Mouse (Mus musculus): ENCODE data around the gene Ttll10. TPM values are rescaled to one million over a fixed set of nuclear protein-coding genes. Genes with fewer than 3 reads are reported as not detected.

Ttll10 gene
- total and polyA plus RNA-seq, 3 experiments: 0.11 TPM; not detected in 2

GRCm38 (mm10) chr4:156063861-156064509 lies 4.8 kb upstream of the Ttll10 start:
- Histone ChIP-seq H3K27me3 (ENCODE audit: control insufficient read depth in 1 of 2, insufficient read depth in 2 of 2, low read length in 2 of 2) (no peaks in the 10 kb centered on the region; a peak in 1 of 4 replicates), H3K4me1 (ENCODE audit: control insufficient read depth in 1 of 2, insufficient read depth in 2 of 2, low read length in 2 of 2) (peaks cover 0 to 14% of the 10 kb centered on the region in 2 experiments; a peak in 3 of 4 replicates), H3K4me3 (ENCODE audit: control insufficient read depth in 1 of 2, insufficient read depth in 1 of 2, low read depth in 2 of 2, low read length in 2 of 2) (no peak overlapping the region), H3K36me3 (ENCODE audit: control insufficient read depth in 1 of 2, insufficient read depth in 2 of 2, low read length in 2 of 2) (peaks cover 0 to 7% of the 10 kb centered on the region in 2 experiments; a peak in 2 of 4 replicates), H3K9me3 (replicated peaks; ENCODE audit: insufficient read depth, low read length) (no peaks in the 10 kb centered on the region), H3K27ac (ENCODE audit: control insufficient read depth, low read depth, low read length) (no peak overlapping the region), H3K79me2 (ENCODE audit: control insufficient read depth, insufficient read depth, low read length, poor library complexity) (no peaks in the 10 kb centered on the region), H3K9ac (ENCODE audit: control insufficient read depth, low read depth, low read length, poor library complexity, severe bottlenecking) (no peak overlapping the region)
- DNase-seq (ENCODE audit: low read depth, low spot score): no peak
- no peak for TF ChIP-seq HCFC1 (IDR thresholded peaks at IDR 0.05; ENCODE audit: low read depth, low read length)
- no peak for TF ChIP-seq POLR2A (IDR thresholded peaks at IDR 0.05; ENCODE audit: control insufficient read depth in 1 of 2, insufficient read depth in 1 of 2, low read depth in 1 of 2, low read length in 2 of 2, poor library complexity in 1 of 2)
- no peak for TF ChIP-seq NRF1 (IDR thresholded peaks at IDR 0.05; ENCODE audit: insufficient read depth, low read depth, low read length, poor library complexity, severe bottlenecking)
- no peak for TF ChIP-seq CTCF (IDR thresholded peaks at IDR 0.05 in 2 of 3, conservative IDR thresholded peaks at IDR 0.05 in 1 of 3; ENCODE audit: control insufficient read depth in 1 of 3, insufficient read depth in 1 of 3, low read depth in 2 of 3, low read length in 3 of 3, poor library complexity in 1 of 3, severe bottlenecking in 1 of 3)
- TF ChIP-seq POLR2AphosphoS2 (IDR thresholded peaks at IDR 0.05; ENCODE audit: low read length): no peak
- TF ChIP-seq ZKSCAN1 (IDR thresholded peaks at IDR 0.05; ENCODE audit: low read depth, low read length): no peak
- no peak for TF ChIP-seq MYC (IDR thresholded peaks at IDR 0.05; ENCODE audit: low read depth, low read length)
- TF ChIP-seq TBP (IDR thresholded peaks at IDR 0.05; ENCODE audit: low read depth, low read length): no peak
- TF ChIP-seq CHD2 (IDR thresholded peaks at IDR 0.05; ENCODE audit: low read length): no peak
- no peak for TF ChIP-seq KAT2A (conservative IDR thresholded peaks at IDR 0.05; ENCODE audit: low read depth, low read length)
- no peak for TF ChIP-seq JUND (IDR thresholded peaks at IDR 0.05; ENCODE audit: low read depth, low read length)
- TF ChIP-seq ELF1 (IDR thresholded peaks at IDR 0.05; ENCODE audit: low read depth, low read length): no peak
- TF ChIP-seq ZNF384 (IDR thresholded peaks at IDR 0.05; ENCODE audit: low read depth, low read length): no peak
- no peak for TF ChIP-seq GATA1 (IDR thresholded peaks at IDR 0.05; ENCODE audit: low read depth, low read length)
- TF ChIP-seq MXI1 (IDR thresholded peaks at IDR 0.05; ENCODE audit: low read depth, low read length): no peak
- TF ChIP-seq UBTF (IDR thresholded peaks at IDR 0.05; ENCODE audit: borderline replicate concordance, insufficient read depth, low read depth, low read length): no peak

DNA sequence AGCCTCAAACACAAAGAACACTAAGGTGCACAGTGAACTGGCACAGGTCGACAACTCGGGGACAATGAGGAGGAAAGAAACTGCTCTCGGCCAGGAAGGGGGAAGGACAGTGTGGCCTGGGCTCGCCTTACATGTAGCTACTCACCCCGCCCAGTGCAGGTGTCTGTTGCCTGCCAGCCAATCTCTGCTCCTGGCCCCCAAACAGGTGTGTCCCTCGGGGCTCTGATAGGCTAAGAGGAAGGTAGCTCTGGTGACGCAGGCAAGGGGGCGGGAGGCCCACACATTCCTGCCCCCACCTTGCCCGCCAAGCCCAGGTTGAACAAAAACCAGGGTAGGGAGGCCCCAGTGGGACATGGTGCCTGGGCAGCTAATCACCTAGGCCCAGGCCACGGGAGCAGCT lies 499 bp upstream of the Ttll10 start:
- Histone ChIP-seq H3K9ac (ENCODE audit: control insufficient read depth, low read depth, low read length, poor library complexity, severe bottlenecking) (no peak overlapping the region), H3K27ac (ENCODE audit: control insufficient read depth, low read depth, low read length) (no peak overlapping the region), H3K4me1 (ENCODE audit: control insufficient read depth in 1 of 2, insufficient read depth in 2 of 2, low read length in 2 of 2) (no peaks in the 10 kb centered on the region), H3K9me3 (replicated peaks; ENCODE audit: insufficient read depth, low read length) (no peaks in the 10 kb centered on the region), H3K4me3 (ENCODE audit: control insufficient read depth in 1 of 2, insufficient read depth in 1 of 2, low read depth in 2 of 2, low read length in 2 of 2) (no peak overlapping the region), H3K27me3 (ENCODE audit: control insufficient read depth in 1 of 2, insufficient read depth in 2 of 2, low read length in 2 of 2) (peaks cover 3 to 8% of the 10 kb centered on the region in 2 experiments; a peak in 3 of 4 replicates), H3K36me3 (ENCODE audit: control insufficient read depth in 1 of 2, insufficient read depth in 2 of 2, low read length in 2 of 2) (no peaks in the 10 kb centered on the region), H3K79me2 (ENCODE audit: control insufficient read depth, insufficient read depth, low read length, poor library complexity) (no peaks in the 10 kb centered on the region)
- TF ChIP-seq UBTF (IDR thresholded peaks at IDR 0.05; ENCODE audit: borderline replicate concordance, insufficient read depth, low read depth, low read length): no peak
- TF ChIP-seq MEF2A (IDR thresholded peaks at IDR 0.05; ENCODE audit: extremely low read depth, insufficient replicate concordance, low read depth, low read length, poor library complexity, severe bottlenecking): no peak
- no peak for TF ChIP-seq NRF1 (IDR thresholded peaks at IDR 0.05; ENCODE audit: insufficient read depth, low read depth, low read length, poor library complexity, severe bottlenecking)
- TF ChIP-seq MAFK (IDR thresholded peaks at IDR 0.05; ENCODE audit: borderline replicate concordance, low read depth, low read length): no peak
- no peak for TF ChIP-seq NELFE (IDR thresholded peaks at IDR 0.05; ENCODE audit: low read depth, low read length)
- TF ChIP-seq MYC (IDR thresholded peaks at IDR 0.05; ENCODE audit: low read depth, low read length): no peak
- TF ChIP-seq USF1 (IDR thresholded peaks at IDR 0.05; ENCODE audit: low read depth, low read length): no peak
- no peak for TF ChIP-seq POLR2AphosphoS5 (IDR thresholded peaks at IDR 0.05; ENCODE audit: borderline replicate concordance, low read depth, low read length)
- no peak for TF ChIP-seq ELF1 (IDR thresholded peaks at IDR 0.05; ENCODE audit: low read depth, low read length)
- no peak for TF ChIP-seq POLR2AphosphoS2 (IDR thresholded peaks at IDR 0.05; ENCODE audit: low read length)
- no peak for TF ChIP-seq POLR2A (IDR thresholded peaks at IDR 0.05; ENCODE audit: control insufficient read depth in 1 of 2, insufficient read depth in 1 of 2, low read depth in 1 of 2, low read length in 2 of 2, poor library complexity in 1 of 2)
- TF ChIP-seq JUND (IDR thresholded peaks at IDR 0.05; ENCODE audit: low read depth, low read length): no peak
- no peak for TF ChIP-seq CHD2 (IDR thresholded peaks at IDR 0.05; ENCODE audit: low read length)
- no peak for TF ChIP-seq GATA1 (IDR thresholded peaks at IDR 0.05; ENCODE audit: low read depth, low read length)
- DNase-seq (ENCODE audit: low read depth, low spot score): no peak
